8 mouse cellular contexts compared by ENCODE assay signal in the genomic region with DNA sequence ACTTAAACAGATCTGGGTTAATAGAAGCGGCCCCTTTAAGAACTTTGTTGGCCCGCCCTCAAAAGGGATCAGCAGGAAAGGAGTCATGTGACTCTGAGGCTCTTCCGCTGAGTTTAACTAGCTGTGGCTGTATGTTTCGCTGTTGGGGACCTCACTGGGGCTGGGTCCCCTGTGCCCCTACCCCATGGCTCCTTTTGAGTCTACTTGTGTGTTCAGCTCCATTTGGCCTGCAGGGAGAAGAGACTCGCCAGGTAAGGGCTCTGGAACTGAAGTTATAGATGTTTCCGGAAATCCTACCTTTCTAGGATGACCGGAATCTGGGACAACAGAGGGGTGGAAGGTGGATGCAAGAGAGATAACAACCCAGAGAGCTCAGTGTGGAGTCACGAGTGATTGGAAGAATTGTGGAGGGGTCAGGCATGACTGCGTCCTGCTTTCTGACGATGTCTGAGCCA. TPM values are rescaled to one million over a fixed set of nuclear protein-coding genes. Genes with fewer than 3 reads are reported as not detected.
A peak's percentile ranks its signal among the peaks of the same experiment; 100 is the strongest.
DNase-seq lines count a peak whose midpoint lies in the region; ATAC-seq and TF ChIP-seq lines count a peak whose summit lies in the region.

Glmp (plus strand) TSS at position 73 of the 455 bp plus-strand sequence.

- peak; percentile 74 for DNase-seq in CD4-positive helper T cell, adult 2 months (ENCODE audit: low read depth, low spot score)
- peak; percentile 80 for DNase-seq in liver, adult 2 months (ENCODE audit: extremely low read depth, low read depth, low spot score)

- TF ChIP-seq CTCF in bone marrow macrophage, adult 2 months (IDR thresholded peaks at IDR 0.05; ENCODE audit: low read depth, low read length): no peak
- TF ChIP-seq CTCF in embryonic fibroblast, embryonic 13.5 days (IDR thresholded peaks at IDR 0.05; ENCODE audit: borderline replicate concordance, insufficient read depth, low read length): no peak
- no peak for TF ChIP-seq CTCF in liver, adult 2 months (IDR thresholded peaks at IDR 0.05; ENCODE audit: low read depth, low read length)

- peak within 1 kb of the TSS; percentile 88 for H3K9ac ChIP-seq in heart, embryonic 11.5 days (ENCODE audit: low read depth, low read length)
- peak within 1 kb of the TSS; percentile 52 for H3K9ac ChIP-seq in kidney, embryonic 15.5 days
- H3K9ac ChIP-seq in liver, adult 2 months (ENCODE audit: low read depth, low read length): peak within 1 kb of the TSS; percentile 91
- peak within 1 kb of the TSS; percentile 71 for H3K9ac ChIP-seq in stomach, embryonic 14.5 days (replicated peaks; ENCODE audit: low read depth, low read length)

- H3K4me3 ChIP-seq in bone marrow macrophage, adult 2 months (ENCODE audit: insufficient read depth, low read length): peak within 1 kb of the TSS; percentile 80
- H3K4me3 ChIP-seq in embryonic fibroblast, embryonic 13.5 days (ENCODE audit: insufficient read depth, low read length): peak within 1 kb of the TSS; percentile 96
- H3K4me3 ChIP-seq in heart, embryonic 11.5 days (ENCODE audit: low read depth, low read length): peak within 1 kb of the TSS; percentile 88
- H3K4me3 ChIP-seq in kidney, embryonic 15.5 days (replicated peaks): peak within 1 kb of the TSS; percentile 54
- peak within 1 kb of the TSS; percentile 63 for H3K4me3 ChIP-seq in liver, adult 2 months (ENCODE audit: insufficient read depth, low read depth, low read length)
- peak within 1 kb of the TSS; percentile 78 for H3K4me3 ChIP-seq in stomach, embryonic 14.5 days (ENCODE audit: low read depth, low read length)

- ATAC-seq in heart, embryonic 11.5 days (replicated peaks; ENCODE audit: insufficient number of reproducible peaks, low FRiP score, low TSS enrichment): peak; percentile 66; the same call in 1 of the 2 replicates
- ATAC-seq in kidney, embryonic 15.5 days (replicated peaks; ENCODE audit: low FRiP score): peak; percentile 82
- ATAC-seq in monocyte, adult 5-6 weeks (replicated peaks; ENCODE audit: insufficient number of reproducible peaks, low FRiP score, low TSS enrichment, poor library complexity, severe bottlenecking): peak; percentile 75
- ATAC-seq in stomach, embryonic 14.5 days (ENCODE audit: insufficient number of reproducible peaks, insufficient read depth, low FRiP score, low read depth): peak; percentile 59; the same call in 1 of the 2 replicates

- peaks cover 7% of the 10 kb centered on the region; the same call in 1 of the 2 replicates for H3K4me1 ChIP-seq in bone marrow macrophage, adult 2 months (ENCODE audit: control insufficient read depth, insufficient read depth, low read length)
- H3K4me1 ChIP-seq in embryonic fibroblast, embryonic 13.5 days (ENCODE audit: control insufficient read depth, insufficient read depth, low read length): no peaks in the 10 kb centered on the region
- H3K4me1 ChIP-seq in heart, embryonic 11.5 days (ENCODE audit: control insufficient read depth, insufficient read depth, low read length): peaks cover 5% of the 10 kb centered on the region
- H3K4me1 ChIP-seq in kidney, embryonic 15.5 days: peaks cover 12% of the 10 kb centered on the region
- H3K4me1 ChIP-seq in liver, adult 2 months (ENCODE audit: control insufficient read depth, insufficient read depth, low read length): peaks cover 8% of the 10 kb centered on the region
- H3K4me1 ChIP-seq in stomach, embryonic 14.5 days (ENCODE audit: control insufficient read depth, insufficient read depth, low read length): peaks cover 10% of the 10 kb centered on the region

- no peaks in the 10 kb centered on the region for H3K9me3 ChIP-seq in heart, embryonic 11.5 days (replicated peaks; ENCODE audit: control insufficient read depth, low read length)
- H3K9me3 ChIP-seq in kidney, embryonic 15.5 days (replicated peaks): no peaks in the 10 kb centered on the region
- H3K9me3 ChIP-seq in stomach, embryonic 14.5 days (ENCODE audit: control insufficient read depth, low read depth, low read length): no peaks in the 10 kb centered on the region

- H3K4me2 ChIP-seq in heart, embryonic 11.5 days: peak within 1 kb of the TSS; percentile 95
- H3K4me2 ChIP-seq in kidney, embryonic 15.5 days: peak within 1 kb of the TSS; percentile 82
- H3K4me2 ChIP-seq in stomach, embryonic 14.5 days (replicated peaks; ENCODE audit: low read depth, low read length): peak within 1 kb of the TSS; percentile 82

- peak; percentile 58; the same call in 1 of the 2 replicates for TF ChIP-seq POLR2A in bone marrow macrophage, adult 2 months (IDR thresholded peaks at IDR 0.05; ENCODE audit: borderline replicate concordance, low read depth, low read length)
- peak; percentile 89 for TF ChIP-seq POLR2A in embryonic fibroblast, embryonic 13.5 days (IDR thresholded peaks at IDR 0.05; ENCODE audit: low read depth, low read length)
- TF ChIP-seq POLR2A in liver, adult 2 months (IDR thresholded peaks at IDR 0.05; ENCODE audit: extremely low read depth, insufficient read depth, low read length): 0 out of 2 replicates have a peak, but pooled peaks have one; percentile 46

- no peaks in the 10 kb centered on the region for H3K27me3 ChIP-seq in heart, embryonic 11.5 days (ENCODE audit: control insufficient read depth, insufficient read depth, low read length)
- H3K27me3 ChIP-seq in kidney, embryonic 15.5 days: no peaks in the 10 kb centered on the region
- no peaks in the 10 kb centered on the region for H3K27me3 ChIP-seq in liver, adult 2 months (ENCODE audit: control insufficient read depth, insufficient read depth, low read length)
- H3K27me3 ChIP-seq in stomach, embryonic 14.5 days (ENCODE audit: control insufficient read depth, insufficient read depth, low read length): no peaks in the 10 kb centered on the region

- H3K36me3 ChIP-seq in heart, embryonic 11.5 days (ENCODE audit: control insufficient read depth, insufficient read depth, low read length): peaks cover 25% of the 10 kb centered on the region
- peaks cover 74% of the 10 kb centered on the region for H3K36me3 ChIP-seq in kidney, embryonic 15.5 days
- peaks cover 24% of the 10 kb centered on the region for H3K36me3 ChIP-seq in liver, adult 2 months (ENCODE audit: control insufficient read depth, insufficient read depth, low read length)
- peaks cover 54% of the 10 kb centered on the region for H3K36me3 ChIP-seq in stomach, embryonic 14.5 days (ENCODE audit: control insufficient read depth, insufficient read depth, low read length)

- peaks cover 13% of the 10 kb centered on the region; the same call in 1 of the 2 replicates for H3K79me2 ChIP-seq in liver, adult 2 months (ENCODE audit: control insufficient read depth, insufficient read depth, low read length)

- WGBS in heart, embryonic 11.5 days (ENCODE audit: insufficient replicate concordance): 2% methylated on average over 10 of the region's 10 CpGs
- under 1% methylated on average over 10 of the region's 10 CpGs for WGBS in kidney, embryonic 15.5 days
- WGBS in liver, adult 2 months: under 1% methylated on average over 10 of the region's 10 CpGs
- WGBS in stomach, embryonic 14.5 days: under 1% methylated on average over 10 of the region's 10 CpGs

- peak within 1 kb of the TSS; percentile 50 for H3K27ac ChIP-seq in bone marrow macrophage, adult 2 months (ENCODE audit: insufficient read depth, low read depth, low read length)
- no peak within 1 kb of the TSS for H3K27ac ChIP-seq in embryonic fibroblast, embryonic 13.5 days (ENCODE audit: insufficient read depth, low read length)
- no peak within 1 kb of the TSS for H3K27ac ChIP-seq in heart, embryonic 11.5 days (ENCODE audit: low read depth, low read length)
- peak within 1 kb of the TSS; percentile 5; the same call in 1 of the 2 replicates for H3K27ac ChIP-seq in kidney, embryonic 15.5 days
- H3K27ac ChIP-seq in liver, adult 2 months (replicated peaks; ENCODE audit: insufficient read depth, low read depth, low read length): peak within 1 kb of the TSS; percentile 72
- H3K27ac ChIP-seq in stomach, embryonic 14.5 days (ENCODE audit: low read length): no peak within 1 kb of the TSS; the same call in 1 of the 2 replicates

RNA-seq across cellular contexts. Expression of gene Glmp, which starts in this region (rescaled TPM):
- polyA plus RNA-seq in bone marrow macrophage, adult 2 months (2012; ENCODE audit: insufficient read depth, insufficient read length, missing spikeins): 401 and 428 TPM in 2 replicates
- polyA plus RNA-seq in embryonic fibroblast, embryonic 13.5 days (2011; ENCODE audit: insufficient read length, low read depth, missing spikeins): 172 and 220 TPM in 2 replicates
- 106 and 118 TPM in 2 replicates for polyA plus RNA-seq in heart, embryonic 11.5 days (2014; fragmentation: Nextera tagmentation; extraction: Ambion mirVana)
- 226 and 234 TPM in 2 replicates for polyA plus RNA-seq in kidney, embryonic 15.5 days (2015; fragmentation: Nextera tagmentation; extraction: Ambion mirVana)
- total RNA-seq in liver, adult 2 months (2014; rRNA removed): 17.8 and 26.6 TPM in 2 replicates
- polyA plus RNA-seq in liver, adult 2 months (2012; rRNA removed): 136 and 154 TPM in 2 replicates
- 12.1 to 34.5 TPM (median 17.5 TPM) in 3 replicates for total RNA-seq in monocyte, adult 5-6 weeks (2017)
- 121 and 132 TPM in 2 replicates for polyA plus RNA-seq in stomach, embryonic 14.5 days (2014; fragmentation: Nextera tagmentation; extraction: Ambion mirVana)

Comparison
In these comparisons a context has a peak if more than half of its experiments do, and no peak if none do; other contexts are left out.
1. H3K27ac ChIP-seq: peak in bone marrow macrophage, adult 2 months (single experiment), kidney, embryonic 15.5 days (single experiment) and liver, adult 2 months (single experiment); none in embryonic fibroblast, embryonic 13.5 days (single experiment), heart, embryonic 11.5 days (single experiment) and stomach, embryonic 14.5 days (single experiment).
2. Peak in every context shown above with its lines, with median percentiles within 50 percentile points of each other: H3K4me3 ChIP-seq, POLR2A ChIP-seq, ATAC-seq, H3K4me2 ChIP-seq and H3K9ac ChIP-seq.